Mouse (Mus musculus) MEL (cell line): Measurements from ENCODE around the gene Clip3. TPM values are rescaled to one million over a fixed set of nuclear protein-coding genes. Genes with fewer than 3 reads are reported as not detected.

Experiments used
- DNase-seq: peaks from one replicate; pipeline ENCODE4 v3.0.0; 2011; ENCODE audit warnings: low read depth, low spot score
- H3K27ac ChIP-seq: 2 replicates; pipeline ENCODE4 v1.5.1; 2012; ENCODE audit warnings: low read depth, mild to moderate bottlenecking, control low read depth, low read length, moderate library complexity; ENCODE audit not compliant: control insufficient read depth
- H3K27me3 ChIP-seq, 2 experiments: fragments of 150-350 bp in 1 of 2; sonication (generic) in 1 of 2; 2 replicates each; pipeline ENCODE4 v1.6.1; 2012; ENCODE audit warnings: low read length in 2 of 2, mild to moderate bottlenecking in 2 of 2, improper control_type of control experiment in 1 of 2, moderate library complexity in 1 of 2; ENCODE audit not compliant: insufficient read depth in 2 of 2, control insufficient read depth in 1 of 2
- H3K36me3 ChIP-seq, 2 experiments: 2 replicates each; pipeline ENCODE4 v1.6.1; 2012 to 2014; ENCODE audit warnings: low read length in 2 of 2, improper control_type of control experiment in 1 of 2, inconsistent platforms in 1 of 2, mild to moderate bottlenecking in 1 of 2; ENCODE audit not compliant: insufficient read depth in 2 of 2, control insufficient read depth in 1 of 2
- H3K4me1 ChIP-seq, 2 experiments: fragments of 150-350 bp in 1 of 2; sonication (generic) in 1 of 2; 2 replicates each; pipeline ENCODE4 v1.6.1; 2012; ENCODE audit warnings: low read length in 2 of 2, improper control_type of control experiment in 1 of 2, mild to moderate bottlenecking in 1 of 2; ENCODE audit not compliant: insufficient read depth in 2 of 2, control insufficient read depth in 1 of 2
- H3K4me3 ChIP-seq, 2 experiments: fragments of 150-350 bp in 1 of 2; sonication (generic) in 1 of 2; 2 replicates each; pipeline ENCODE4 v1.5.1; 2012; ENCODE audit warnings: low read depth in 2 of 2, low read length in 2 of 2, mild to moderate bottlenecking in 2 of 2, moderate library complexity in 2 of 2, control low read depth in 1 of 2, improper control_type of control experiment in 1 of 2; ENCODE audit not compliant: control insufficient read depth in 1 of 2, insufficient read depth in 1 of 2
- H3K79me2 ChIP-seq: 2 replicates; pipeline ENCODE4 v1.6.1; 2012; ENCODE audit warnings: mild to moderate bottlenecking, low read length, moderate library complexity; ENCODE audit not compliant: control insufficient read depth, poor library complexity, insufficient read depth
- H3K9ac ChIP-seq: 2 replicates; pipeline ENCODE4 v1.6.1; 2012; ENCODE audit warnings: low read depth, mild to moderate bottlenecking, control low read depth, low read length, moderate library complexity; ENCODE audit not compliant: control insufficient read depth, poor library complexity, severe bottlenecking
- H3K9me3 ChIP-seq: fragments of 150-350 bp; sonication (generic); replicated peaks from 2 replicates; pipeline ENCODE4 v1.6.1; 2012; ENCODE audit warnings: mild to moderate bottlenecking, low read length, improper control_type of control experiment, moderate library complexity; ENCODE audit not compliant: insufficient read depth
- BHLHE40 ChIP-seq: IDR thresholded peaks from 2 replicates; pipeline ENCODE4 v1.6.1; 2012; ENCODE audit warnings: low read depth, mild to moderate bottlenecking, inconsistent platforms, low read length, improper control_type of control experiment, borderline replicate concordance
- CHD1 ChIP-seq: IDR thresholded peaks from 2 replicates; pipeline ENCODE4 v1.6.1; 2012; ENCODE audit warnings: low read depth, mild to moderate bottlenecking, inconsistent platforms, low read length, improper control_type of control experiment
- CTCF ChIP-seq, 3 experiments: IDR thresholded peaks in 2 of 3; conservative IDR thresholded peaks in 1 of 3; 2 replicates each; pipeline ENCODE4 v1.5.1; 2011 to 2012; ENCODE audit warnings: low read length in 3 of 3, low read depth in 2 of 3, mild to moderate bottlenecking in 2 of 3, improper control_type of control experiment in 1 of 3, inconsistent platforms in 1 of 3, mixed read lengths in 1 of 3, moderate library complexity in 1 of 3; ENCODE audit not compliant: control insufficient read depth in 1 of 3, insufficient read depth in 1 of 3, poor library complexity in 1 of 3, severe bottlenecking in 1 of 3
- NELFE ChIP-seq: IDR thresholded peaks from 2 replicates; pipeline ENCODE4 v1.6.1; 2011; ENCODE audit warnings: low read depth, low read length, improper control_type of control experiment
- RAD21 ChIP-seq: IDR thresholded peaks from 2 replicates; pipeline ENCODE4 v1.6.1; 2011; ENCODE audit warnings: mild to moderate bottlenecking, low read depth, low read length, improper control_type of control experiment
- RCOR1 ChIP-seq: IDR thresholded peaks from 2 replicates; pipeline ENCODE4 v1.6.1; 2012; ENCODE audit warnings: low read depth, mild to moderate bottlenecking, inconsistent platforms, low read length, improper control_type of control experiment
- SMC3 ChIP-seq: IDR thresholded peaks from 2 replicates; pipeline ENCODE4 v1.6.1; 2011; ENCODE audit warnings: low read depth, low read length, improper control_type of control experiment
- USF2 ChIP-seq, 2 experiments: IDR thresholded peaks; 2 replicates each; pipeline ENCODE4 v1.6.1; 2011 to 2012; ENCODE audit warnings: improper control_type of control experiment in 2 of 2, low read length in 2 of 2, borderline replicate concordance in 1 of 2, inconsistent platforms in 1 of 2, low read depth in 1 of 2, mild to moderate bottlenecking in 1 of 2; ENCODE audit not compliant: insufficient read depth in 1 of 2
- ZC3H11A ChIP-seq: IDR thresholded peaks from 2 replicates; pipeline ENCODE4 v1.6.1; 2012; ENCODE audit warnings: low read depth, mild to moderate bottlenecking, inconsistent platforms, low read length, improper control_type of control experiment
- ZMIZ1 ChIP-seq: IDR thresholded peaks from 2 replicates; pipeline ENCODE4 v1.6.1; 2012; ENCODE audit warnings: low read depth, mild to moderate bottlenecking, inconsistent platforms, low read length, improper control_type of control experiment, moderate library complexity
- polyA plus RNA-seq, 2 experiments: library from polyadenylated mRNA; stranded (reverse) in 1 of 2; unstranded in 1 of 2; fragments of >175 nt in 1 of 2; fragments of >200 nt in 1 of 2; gene quantifications; 2 replicates each; pipeline versions ENCODE4 v1.2.1 to v1.2.4; 2012; ENCODE audit warnings: low replicate concordance in 2 of 2, low read depth in 1 of 2; ENCODE audit not compliant: insufficient read length in 2 of 2, insufficient read depth in 1 of 2, missing spikeins in 1 of 2
- total RNA-seq: library from RNA; depleted of rRNA; stranded (reverse); fragments of 300-350 nt; gene quantifications from 2 replicates; pipeline ENCODE4 v1.2.3, GENCODE M21; 2012

Clip3 gene
- total and polyA plus RNA-seq, 3 experiments: 0.19 TPM; not detected in 2

DNA sequence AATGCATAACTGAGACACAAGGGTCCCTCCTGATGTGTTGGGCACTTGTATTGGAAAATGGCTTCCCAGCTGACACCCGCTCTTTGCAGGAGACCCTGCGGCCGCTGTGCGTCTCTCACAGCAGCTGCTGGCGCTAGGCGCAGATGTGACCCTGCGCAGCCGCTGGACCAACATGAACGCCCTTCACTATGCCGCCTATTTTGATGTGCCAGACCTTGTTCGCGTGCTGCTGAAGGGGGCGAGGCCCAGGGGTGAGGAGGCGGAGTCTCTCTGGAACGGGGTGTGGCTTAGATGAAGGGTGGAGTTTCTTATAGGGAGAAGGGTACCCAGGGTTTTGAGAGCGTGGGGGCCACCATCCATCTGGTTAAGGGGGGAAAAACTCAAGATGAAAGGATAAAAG lies 5.7 kb downstream of the Clip3 start:
- no peak overlapping the region for H3K27ac ChIP-seq
- no peak overlapping the region for H3K4me3 ChIP-seq
- H3K79me2 ChIP-seq: no peaks in the 10 kb centered on the region
- no peak for TF ChIP-seq ZC3H11A
- H3K27me3 ChIP-seq: 0 out of 4 replicates have a peak, but pooled peaks cover 0 to 2% of the 10 kb centered on the region in 2 experiments
- H3K4me1 ChIP-seq: peaks cover 0 to 4% of the 10 kb centered on the region in 2 experiments; a peak in 1 of 4 replicates
- no peak for DNase-seq
- no peaks in the 10 kb centered on the region for H3K9me3 ChIP-seq
- H3K36me3 ChIP-seq: no peaks in the 10 kb centered on the region
- H3K9ac ChIP-seq: no peak overlapping the region

DNA sequence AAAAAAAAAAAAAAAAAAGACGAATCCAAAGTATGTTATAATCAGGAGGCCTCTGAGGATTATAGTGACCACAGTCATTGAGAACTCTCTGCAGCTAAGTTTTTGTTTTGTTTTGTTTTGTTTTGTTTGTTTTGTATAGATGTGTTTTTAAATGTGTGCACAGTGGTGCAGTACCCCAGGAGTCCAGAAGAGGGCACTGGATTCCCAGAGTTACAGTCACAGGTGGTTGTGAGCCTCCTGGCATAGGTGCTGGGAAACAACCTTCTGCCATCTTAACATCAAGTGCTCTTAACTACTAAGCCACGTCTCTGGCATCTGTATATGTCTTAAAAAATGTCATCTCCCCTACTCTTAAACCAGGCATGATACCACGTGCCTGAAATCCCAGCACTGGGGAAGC lies 9.4 kb downstream of the Clip3 start:
- H3K27ac ChIP-seq: no peak overlapping the region
- peak; percentile 73 for DNase-seq
- 0 out of 4 replicates have a peak, but pooled peaks cover 0 to 2% of the 10 kb centered on the region in 2 experiments for H3K27me3 ChIP-seq
- peaks cover 0 to 4% of the 10 kb centered on the region in 2 experiments; a peak in 1 of 4 replicates for H3K4me1 ChIP-seq
- H3K79me2 ChIP-seq: no peaks in the 10 kb centered on the region
- no peak overlapping the region for H3K9ac ChIP-seq
- H3K4me3 ChIP-seq: no peak overlapping the region
- H3K36me3 ChIP-seq: no peaks in the 10 kb centered on the region
- TF ChIP-seq RAD21 (peak; percentile 33; the same call in 1 of the 2 replicates), USF2 (IDR thresholded peaks at IDR 0.05; ENCODE audit: borderline replicate concordance in 1 of 2, insufficient read depth in 1 of 2, low read depth in 1 of 2, low read length in 2 of 2) (no peak), NELFE (no peak), CTCF (IDR thresholded peaks at IDR 0.05 in 2 of 3, conservative IDR thresholded peaks at IDR 0.05 in 1 of 3; ENCODE audit: control insufficient read depth in 1 of 3, insufficient read depth in 1 of 3, low read depth in 2 of 3, low read length in 3 of 3, poor library complexity in 1 of 3, severe bottlenecking in 1 of 3) (peak; percentile 49 to 76 (median 58)), ZMIZ1 (no peak), RCOR1 (no peak), CHD1 (no peak)
- TF ChIP-seq, all 39 proteins: peak for 2
- no peaks in the 10 kb centered on the region for H3K9me3 ChIP-seq

DNA sequence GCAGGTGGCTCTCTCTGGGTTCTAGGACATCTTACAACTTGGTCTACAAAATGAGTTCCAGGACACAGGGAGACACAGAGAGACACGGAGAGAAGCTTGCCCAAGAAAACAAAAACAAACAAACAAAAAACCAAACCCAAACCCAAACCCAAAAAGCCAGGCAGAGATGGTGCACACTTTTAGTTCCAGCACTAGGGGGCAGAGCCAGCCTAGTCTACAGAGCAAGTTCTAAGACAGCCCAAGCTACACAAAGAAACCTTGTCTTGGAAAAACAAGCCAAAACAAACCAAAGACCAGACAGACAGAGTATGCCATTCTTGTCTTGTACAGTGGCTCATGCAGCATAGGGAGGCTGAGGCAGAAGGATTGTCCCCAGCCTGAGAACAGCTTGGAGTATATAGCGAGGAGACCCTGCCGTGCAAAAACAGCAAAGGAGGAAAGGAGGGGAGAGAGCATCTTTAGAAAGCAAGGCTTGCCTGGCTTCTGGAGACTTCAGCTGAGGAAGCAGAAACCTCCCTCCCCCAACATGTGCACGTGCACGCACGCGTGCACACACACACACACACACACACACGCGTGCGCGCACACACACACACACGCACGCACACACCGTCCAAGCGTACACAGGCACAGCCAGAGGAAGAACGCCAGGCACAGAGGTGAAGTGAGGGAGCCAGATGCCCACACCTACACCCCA lies 14.7 kb downstream of the Clip3 start:
- Histone ChIP-seq H3K4me1 (peaks cover 0 to 13% of the 10 kb centered on the region in 2 experiments; a peak in 3 of 4 replicates), H3K27me3 (no peaks in the 10 kb centered on the region), H3K79me2 (no peaks in the 10 kb centered on the region; the same call in 1 of the 2 replicates), H3K4me3 (no peak overlapping the region), H3K27ac (no peak overlapping the region), H3K9ac (no peak overlapping the region), H3K36me3 (no peaks in the 10 kb centered on the region), H3K9me3 (no peaks in the 10 kb centered on the region)
- peak; percentile 41; the same call in 1 of the 2 replicates for TF ChIP-seq SMC3
- peak; percentile 43 for TF ChIP-seq RAD21
- TF ChIP-seq BHLHE40: no peak
- TF ChIP-seq CTCF (IDR thresholded peaks at IDR 0.05 in 2 of 3, conservative IDR thresholded peaks at IDR 0.05 in 1 of 3; ENCODE audit: control insufficient read depth in 1 of 3, insufficient read depth in 1 of 3, low read depth in 2 of 3, low read length in 3 of 3, poor library complexity in 1 of 3, severe bottlenecking in 1 of 3): peak; percentile 34 to 61 (median 50)
- no peak for TF ChIP-seq RCOR1
- DNase-seq: peak; percentile 46
